Mouse (Mus musculus): ENCODE data around the gene P4ha2.

- TF ChIP-seq CTCF (IDR thresholded peaks at IDR 0.05; ENCODE audit: low read depth, low read length): no peak
- TF ChIP-seq POLR2A (IDR thresholded peaks at IDR 0.05; ENCODE audit: borderline replicate concordance, low read depth, low read length): no peak
Measured at GRCm38 (mm10) chr11:54149791-54150465, 50.0 kb downstream of the P4ha2 start.

Measured in bone marrow macrophage, adult 2 months (primary cell).